Mouse (Mus musculus) C2C12 (cell line): ENCODE measurements around the gene Sepsecs.

Experiments
- CTCF ChIP-seq: IDR thresholded peaks from one replicate; pipeline ENCODE4 v1.5.1; 2011; ENCODE audit not compliant: control insufficient read depth, insufficient read depth, insufficient read length
- FOSL1 ChIP-seq: IDR thresholded peaks from one replicate; pipeline ENCODE4 v1.8.0; 2011; ENCODE audit warnings: mild to moderate bottlenecking, low read length; ENCODE audit not compliant: poor library complexity, insufficient read depth, severe bottlenecking
- MAX ChIP-seq: IDR thresholded peaks from one replicate; pipeline ENCODE4 v1.6.1; 2011; ENCODE audit warnings: mild to moderate bottlenecking, control low read depth
- MYOD1 ChIP-seq: IDR thresholded peaks from one replicate; pipeline ENCODE4 v1.6.1; 2011; ENCODE audit warnings: low read depth; ENCODE audit not compliant: control insufficient read depth, insufficient read length
- MYOG ChIP-seq: IDR thresholded peaks from one replicate; pipeline ENCODE4 v1.6.1; 2011; ENCODE audit not compliant: control insufficient read depth, insufficient read length; ENCODE audit errors: extremely low read depth
- USF1 ChIP-seq: IDR thresholded peaks from one replicate; pipeline ENCODE4 v1.6.1; 2011; ENCODE audit warnings: low read depth, mild to moderate bottlenecking, control low read depth, moderate library complexity

DNA sequence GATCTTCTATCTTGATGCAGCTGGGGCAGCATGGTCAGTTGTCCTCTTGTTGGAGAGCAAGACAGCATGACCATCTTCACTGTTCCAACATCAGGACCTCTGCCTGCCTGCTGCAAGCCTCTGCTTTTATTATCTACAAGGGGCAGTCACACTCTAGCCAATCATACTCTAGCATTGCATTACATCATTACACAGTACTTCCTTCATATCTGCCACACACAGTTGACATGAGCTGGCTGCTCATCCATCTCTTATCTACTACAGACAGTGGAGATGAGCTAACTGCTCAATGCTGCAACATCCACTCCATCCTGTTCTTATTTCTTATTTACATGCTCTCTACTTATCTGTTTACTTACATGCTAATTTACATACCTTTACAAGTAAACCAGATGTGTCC, 43.2 kb upstream of the Sepsecs start:
- TF ChIP-seq CTCF (no peak), MYOG (no peak), MAX (no peak), MYOD1 (no peak), FOSL1 (no peak), USF1 (no peak)
